Mouse (Mus musculus) MEL-GATA-1-ER (cell line): Measurements from ENCODE around the gene Tmem117.

Experiments
- DNase-seq: peaks from one replicate; pipeline ENCODE4 v3.0.0-alpha.2; 2012; ENCODE audit warnings: low read depth; ENCODE audit errors: extremely low read depth

Gene Tmem117

DNA sequence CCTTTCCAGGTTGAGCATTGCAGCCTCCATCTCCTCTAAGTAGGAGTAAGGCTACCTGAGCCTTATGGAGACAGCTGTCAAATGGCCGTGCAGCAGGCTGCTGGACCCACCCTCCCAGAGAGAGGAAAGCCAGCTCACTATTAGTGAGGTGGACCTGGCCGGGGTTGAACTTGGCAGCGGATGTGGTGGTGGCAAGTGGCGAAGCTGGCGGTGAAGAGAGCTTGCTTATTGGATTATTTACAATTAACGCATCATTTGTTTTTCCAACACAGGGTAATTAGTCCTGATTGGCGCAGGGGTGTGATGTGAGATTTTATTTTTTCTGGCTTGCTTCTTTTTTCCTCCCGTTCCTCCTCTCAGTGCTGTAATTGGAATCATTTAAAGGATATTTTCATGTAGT, 19.4 kb downstream of the Tmem117 start:
- DNase-seq: no peak

DNA sequence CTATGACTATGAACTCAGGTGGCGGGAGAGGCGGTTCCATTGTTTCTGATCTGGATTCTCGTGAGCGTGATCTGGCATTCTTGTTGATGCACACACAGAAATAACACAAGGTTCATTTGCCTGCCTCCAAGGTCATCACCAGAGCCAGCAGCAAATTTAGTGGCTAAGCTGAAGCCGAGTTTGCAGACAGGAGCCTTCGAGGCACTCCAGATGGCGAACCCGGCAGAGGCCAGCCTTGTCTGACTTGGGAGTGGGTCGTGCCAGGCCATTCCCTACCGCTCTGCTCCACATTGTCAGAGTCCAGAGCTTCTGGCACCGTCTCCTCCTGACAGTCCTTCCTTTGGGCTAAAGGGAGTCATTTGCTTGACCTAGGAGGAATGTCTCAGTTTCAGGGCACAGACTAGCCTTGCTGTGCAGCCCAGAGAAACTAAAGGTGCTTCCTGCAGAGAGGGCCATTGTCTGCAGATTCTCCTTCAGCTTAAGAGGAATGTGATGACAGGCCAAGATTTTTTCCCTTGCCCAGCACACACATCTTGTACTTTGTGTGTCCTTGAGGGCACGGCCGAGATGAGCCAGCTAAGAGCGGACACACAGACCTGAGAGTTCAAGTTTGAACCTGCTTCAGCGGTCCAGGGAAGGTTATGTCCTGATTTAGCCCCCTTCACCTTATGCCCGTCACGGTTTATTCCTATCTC, 20.2 kb downstream of the Tmem117 start:
- DNase-seq: no peak

DNA sequence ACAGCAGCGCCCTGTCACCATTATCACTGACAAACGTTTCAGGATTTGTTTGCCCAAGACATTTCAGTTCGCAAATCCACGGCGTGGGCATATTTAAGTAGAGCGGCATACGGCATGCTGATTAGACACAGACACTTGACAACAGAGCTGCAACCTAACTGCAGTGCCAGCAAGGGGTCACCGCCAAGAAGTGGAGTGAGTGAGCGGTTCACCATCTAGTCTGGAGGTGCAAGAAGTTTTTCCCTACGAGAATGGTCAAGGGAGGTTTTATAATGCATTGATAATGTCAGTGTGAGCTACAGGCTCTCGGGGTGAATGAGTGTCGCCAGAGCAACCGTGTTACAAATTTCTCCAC, 20.7 kb downstream of the Tmem117 start:
- no peak for DNase-seq

DNA sequence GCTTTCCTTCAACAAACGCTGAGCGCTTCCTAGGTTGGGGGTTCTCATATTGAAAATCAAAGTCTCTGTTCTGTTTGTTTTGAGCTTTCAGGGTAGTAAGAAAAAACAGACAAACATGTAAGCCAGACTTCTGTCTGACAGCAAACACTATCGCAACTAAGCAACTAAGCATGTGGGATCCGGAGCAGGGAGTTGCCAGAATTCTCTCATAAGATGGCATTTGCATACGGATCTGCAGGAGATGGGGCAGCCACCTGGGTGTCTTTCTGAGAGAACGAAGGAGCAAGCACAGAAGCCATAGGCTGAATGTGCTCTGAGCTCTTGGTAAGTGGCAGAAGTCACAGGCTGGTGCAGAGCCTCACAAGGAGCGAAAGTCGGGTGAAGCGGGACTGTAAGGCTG, 22.3 kb downstream of the Tmem117 start:
- no peak for DNase-seq

DNA sequence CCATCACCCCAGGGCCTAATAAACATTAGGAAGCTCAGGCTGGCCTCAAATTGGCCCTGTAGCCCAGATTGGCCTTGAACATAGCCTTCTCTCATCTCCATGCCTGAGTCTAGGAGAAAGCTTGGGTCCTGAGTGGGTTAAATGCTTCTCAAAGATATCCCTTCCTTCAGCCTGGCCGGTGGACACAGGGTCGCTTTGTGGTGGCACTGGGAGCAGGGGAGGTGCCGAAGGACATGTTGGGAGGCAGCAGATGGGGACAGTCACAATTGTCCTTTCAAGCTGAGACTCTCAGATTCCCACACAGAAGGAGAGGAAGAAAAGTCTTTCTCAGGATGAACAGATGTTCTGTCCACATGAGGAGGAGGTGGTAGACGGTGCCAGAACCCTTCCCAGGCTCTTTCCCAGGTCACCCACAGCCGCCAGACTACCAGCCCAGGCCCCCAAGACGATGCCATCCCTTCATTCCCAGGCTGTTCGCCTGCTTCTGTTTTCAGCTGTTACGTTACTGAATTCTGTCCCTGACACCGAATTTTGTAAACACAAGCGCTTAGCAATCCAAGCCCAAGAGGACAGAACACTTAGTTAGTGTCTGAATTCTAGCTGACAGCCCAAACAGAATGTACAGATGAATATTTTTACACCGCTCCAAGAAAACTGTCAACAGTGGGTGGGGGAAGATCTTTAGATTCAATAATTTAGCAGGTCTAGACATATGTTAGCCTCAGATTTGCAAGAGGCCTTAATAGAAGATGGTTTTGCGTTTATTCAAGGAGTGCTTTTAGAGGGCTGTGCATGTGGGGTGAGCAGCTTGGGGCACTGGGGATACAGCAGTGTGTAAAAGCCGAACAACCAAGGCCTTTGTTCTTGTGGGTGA, 23.2 kb downstream of the Tmem117 start:
- no peak for DNase-seq

DNA sequence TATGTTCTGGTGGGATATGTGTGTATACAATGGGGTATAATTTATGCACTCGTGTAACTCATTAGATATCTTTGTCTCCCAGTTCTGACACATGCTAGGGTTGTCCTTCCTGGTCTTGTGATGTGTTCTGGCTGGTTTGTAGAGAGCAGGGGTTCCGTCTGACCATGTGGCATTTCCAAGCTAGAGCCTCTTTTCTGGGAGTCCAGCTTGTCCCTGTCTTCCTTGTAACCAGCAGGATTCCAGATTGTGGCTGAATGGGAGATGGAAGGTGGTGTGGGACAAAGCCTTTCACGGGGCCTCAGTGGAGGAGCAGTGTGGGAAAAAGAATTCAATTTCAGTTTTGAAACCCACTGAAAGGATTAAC, 23.8 kb downstream of the Tmem117 start:
- no peak for DNase-seq

DNA sequence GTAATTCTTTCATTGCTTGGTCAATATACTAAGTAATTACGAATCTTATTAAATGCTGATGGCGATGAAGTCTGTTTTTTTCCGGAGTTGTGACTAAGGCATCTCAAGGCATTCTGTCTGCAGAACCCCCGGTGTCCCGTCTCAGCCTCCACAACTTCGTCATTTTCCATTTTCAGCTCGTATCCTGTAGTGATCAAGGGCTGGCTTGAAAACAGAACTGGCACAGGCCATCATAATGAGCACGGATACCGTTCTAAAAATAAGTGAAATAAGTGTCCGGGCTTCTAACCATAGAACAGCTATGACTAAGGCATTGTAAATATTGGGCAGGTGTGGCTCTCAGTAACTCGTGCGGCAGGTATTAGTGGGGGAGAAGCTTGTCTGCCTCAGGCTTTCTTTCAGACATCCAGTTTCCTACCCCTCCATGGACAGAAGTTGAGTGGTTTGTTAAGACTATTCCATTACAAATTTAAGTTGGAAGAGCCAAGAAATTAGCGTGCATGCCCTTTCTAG, 26.8 kb downstream of the Tmem117 start:
- DNase-seq: no peak

DNA sequence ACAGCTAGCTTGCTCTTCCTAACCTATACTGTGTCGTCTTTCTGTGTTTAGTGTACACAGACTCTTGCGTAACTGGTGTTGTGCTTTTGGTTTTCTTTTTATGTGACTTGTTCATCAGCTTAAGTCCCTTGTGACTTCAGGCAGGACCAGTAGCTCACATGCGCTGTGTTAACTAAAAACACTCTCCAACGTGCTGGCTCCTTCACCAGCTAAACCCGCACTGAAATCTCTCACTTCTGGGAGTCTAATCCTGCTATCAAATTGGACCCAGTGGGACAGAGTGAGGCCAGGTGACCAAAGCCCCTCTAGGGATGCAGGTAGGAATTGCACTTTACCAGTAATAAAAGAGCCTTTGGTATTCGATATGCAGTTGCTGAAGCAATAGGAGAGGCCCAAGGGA, 28.9 kb downstream of the Tmem117 start:
- DNase-seq: no peak

DNA sequence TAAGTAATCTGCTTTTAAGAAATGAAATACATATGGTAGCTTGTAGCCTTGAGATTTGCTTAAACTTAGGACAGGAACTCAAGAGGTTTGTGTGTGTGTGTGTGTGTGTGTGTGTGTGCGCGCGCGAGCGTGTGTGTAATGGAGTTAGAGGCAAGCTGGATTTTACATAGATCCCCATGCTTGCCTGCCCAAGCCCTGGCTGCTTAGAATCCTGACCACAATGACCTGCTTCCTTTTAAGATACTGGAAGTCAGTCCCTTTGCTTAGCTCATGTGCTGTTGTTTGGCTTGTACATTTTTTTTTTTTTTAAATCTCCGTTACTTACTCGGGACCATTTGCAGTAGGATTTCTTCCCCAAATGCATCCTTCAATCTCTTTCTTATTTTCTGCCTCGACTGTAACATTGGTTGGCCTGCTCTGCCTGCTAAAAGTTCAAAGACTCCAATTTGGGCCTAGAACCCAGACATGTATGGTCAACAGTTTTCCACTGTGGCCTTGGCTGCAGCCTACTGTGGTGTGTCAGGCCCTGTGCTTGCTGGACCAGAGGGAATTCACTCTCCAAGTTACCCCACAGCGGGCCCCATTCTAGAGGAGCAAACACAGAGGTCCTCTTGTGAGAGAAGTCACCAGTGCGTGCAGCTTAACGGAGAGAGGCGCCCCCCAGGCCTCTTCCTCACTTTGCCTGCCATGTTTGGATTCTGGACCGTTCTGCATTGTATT, 29.5 kb downstream of the Tmem117 start:
- DNase-seq: no peak

DNA sequence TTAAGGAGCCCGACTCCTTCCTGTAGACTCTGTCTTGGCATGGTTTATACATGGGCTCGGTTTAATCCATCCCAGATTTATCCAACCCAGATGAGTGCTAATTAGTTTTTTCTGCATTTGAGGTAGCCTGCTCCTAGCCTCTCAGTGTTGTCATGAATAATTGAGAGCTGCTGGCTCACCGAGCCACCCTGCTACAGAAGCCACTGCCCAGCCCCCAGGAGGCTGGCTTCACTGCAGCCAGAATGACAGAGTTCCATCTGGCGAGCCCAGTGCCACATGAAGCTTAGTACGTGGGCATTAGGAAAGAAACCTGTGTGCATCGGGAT, 30.0 kb downstream of the Tmem117 start:
- no peak for DNase-seq

DNA sequence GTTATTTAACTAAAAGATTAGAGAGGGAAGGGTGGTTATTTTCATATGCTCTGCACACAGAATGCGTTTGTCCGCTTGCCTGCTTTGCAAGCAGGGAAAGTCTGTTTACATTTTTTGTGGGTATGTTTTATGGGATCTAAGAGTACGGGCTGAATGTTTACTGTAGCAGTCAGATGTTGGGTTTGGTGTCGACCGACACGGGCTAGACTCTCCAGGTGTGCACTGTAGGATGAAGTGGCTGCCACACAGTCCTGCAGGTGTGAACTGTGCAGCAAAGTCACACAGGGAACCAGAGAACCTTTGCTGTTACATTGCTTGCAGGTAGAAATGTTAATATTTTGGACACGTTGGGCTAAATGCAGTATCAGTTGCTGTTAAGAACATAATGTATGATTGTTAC, 31.9 kb downstream of the Tmem117 start:
- no peak for DNase-seq

DNA sequence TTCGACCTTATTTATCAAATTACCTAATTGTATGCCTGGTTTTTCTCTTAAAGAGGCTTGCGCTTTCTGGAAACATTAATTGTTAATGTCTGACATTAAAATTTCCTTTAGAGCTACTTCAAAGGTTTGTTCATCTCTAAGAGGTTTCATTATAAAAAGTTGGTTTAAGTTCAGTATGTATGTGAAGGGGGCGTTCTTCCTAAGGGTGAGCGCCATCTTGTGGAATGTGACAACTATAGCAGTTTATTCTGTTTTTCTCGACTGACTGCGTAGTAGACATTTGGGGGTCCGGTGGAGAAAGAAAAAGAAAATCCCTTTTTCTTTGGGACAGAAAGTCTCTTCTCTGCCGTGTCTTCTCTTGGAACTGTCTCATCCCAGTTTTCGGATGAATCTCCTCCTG, 32.4 kb downstream of the Tmem117 start:
- DNase-seq: peak; percentile 56

DNA sequence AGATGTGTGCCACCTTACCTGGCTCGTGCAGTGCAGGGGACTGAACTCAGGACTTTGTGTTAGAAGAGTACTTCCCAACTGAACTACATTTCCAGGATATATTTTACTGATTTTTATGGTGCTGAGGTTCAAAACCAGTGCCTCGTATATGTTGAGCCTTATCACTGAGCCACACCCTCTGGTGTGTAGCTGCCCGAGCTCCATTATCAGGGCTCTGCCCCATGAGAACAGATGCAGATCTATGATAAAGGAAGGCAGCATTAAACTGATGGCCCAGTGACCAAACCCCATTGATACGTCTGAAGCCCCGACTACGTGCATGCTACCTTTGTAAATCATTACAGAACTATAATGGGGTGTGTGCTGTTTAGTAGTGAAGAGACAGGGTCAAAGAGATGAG, 35.6 kb downstream of the Tmem117 start:
- no peak for DNase-seq

DNA sequence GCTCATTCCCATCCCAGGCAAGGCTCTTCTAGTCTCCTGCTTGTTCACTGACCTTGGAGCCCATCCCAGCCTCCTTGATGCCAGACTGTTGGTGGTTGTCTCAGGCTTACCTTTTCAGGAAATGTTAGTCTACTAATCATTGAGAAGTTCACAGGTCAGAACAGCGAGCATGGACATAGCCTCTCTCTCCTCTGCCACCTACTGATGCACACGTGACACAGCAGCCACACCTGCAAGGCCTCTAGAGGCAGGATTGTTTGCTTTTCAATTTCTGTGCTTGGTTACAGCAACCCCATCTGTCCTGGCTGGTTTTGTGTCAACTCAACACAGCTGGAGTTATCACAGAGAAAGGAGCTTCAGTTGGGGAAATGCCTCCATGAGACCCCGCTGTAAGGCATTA, 52.1 kb downstream of the Tmem117 start:
- DNase-seq: no peak

DNA sequence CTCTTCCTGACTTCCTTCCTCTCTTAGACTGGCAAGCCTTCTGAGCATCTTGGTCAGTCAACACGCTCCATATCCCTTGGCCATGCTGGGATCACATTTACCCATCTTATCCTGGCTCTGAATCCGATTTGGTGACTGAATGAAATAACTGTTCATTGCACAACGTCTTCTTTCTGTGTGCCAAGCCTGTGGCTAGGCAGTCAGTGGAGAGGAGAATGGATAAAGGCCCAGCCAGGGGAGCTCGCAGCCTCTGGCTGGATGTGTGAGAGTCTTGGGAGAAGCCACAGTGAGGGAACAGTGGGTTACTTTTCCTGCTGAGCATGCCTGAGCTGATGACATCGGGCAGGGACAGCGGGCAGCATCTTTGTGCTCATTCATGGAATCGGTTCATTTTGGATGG, 55.2 kb downstream of the Tmem117 start:
- no peak for DNase-seq

DNA sequence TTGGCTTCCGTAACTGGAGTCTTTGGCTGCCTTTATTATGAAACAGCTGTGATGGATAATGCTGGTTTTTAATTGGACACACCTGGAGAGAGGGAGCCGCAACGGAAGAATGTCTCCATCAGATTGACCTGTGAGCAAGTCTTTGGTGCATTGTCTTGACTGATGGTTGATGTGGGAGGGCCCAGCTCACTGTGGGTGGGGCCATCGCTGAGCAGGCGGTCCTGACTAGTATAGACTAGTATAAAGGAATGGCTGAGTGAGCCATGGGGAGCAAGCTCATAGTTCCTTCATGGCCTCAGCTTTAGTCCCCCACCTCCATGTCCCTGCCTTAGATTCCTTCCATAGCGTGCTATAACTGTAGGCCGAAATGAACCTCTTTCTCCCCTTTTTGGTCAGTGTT, 58.1 kb downstream of the Tmem117 start:
- no peak for DNase-seq

DNA sequence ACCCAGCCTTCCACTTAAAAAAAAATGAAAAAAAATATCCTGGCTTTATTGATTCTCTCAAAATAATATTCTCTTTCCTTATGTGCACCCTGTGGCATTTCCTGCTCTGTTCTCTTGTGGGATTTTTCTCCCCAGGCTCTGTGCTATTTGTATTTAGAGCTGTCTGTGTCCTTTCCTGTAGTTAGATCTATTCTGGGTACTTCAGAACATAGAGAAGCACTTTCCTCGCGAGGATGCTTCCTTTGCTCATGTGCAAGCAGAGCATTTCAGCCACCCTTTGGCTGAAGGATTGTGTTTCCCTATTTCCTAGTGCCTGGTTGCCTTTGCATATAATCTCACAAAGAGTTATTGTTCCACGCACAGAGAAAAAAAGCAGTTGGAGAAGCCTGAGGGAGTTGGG, 58.6 kb downstream of the Tmem117 start:
- no peak for DNase-seq

DNA sequence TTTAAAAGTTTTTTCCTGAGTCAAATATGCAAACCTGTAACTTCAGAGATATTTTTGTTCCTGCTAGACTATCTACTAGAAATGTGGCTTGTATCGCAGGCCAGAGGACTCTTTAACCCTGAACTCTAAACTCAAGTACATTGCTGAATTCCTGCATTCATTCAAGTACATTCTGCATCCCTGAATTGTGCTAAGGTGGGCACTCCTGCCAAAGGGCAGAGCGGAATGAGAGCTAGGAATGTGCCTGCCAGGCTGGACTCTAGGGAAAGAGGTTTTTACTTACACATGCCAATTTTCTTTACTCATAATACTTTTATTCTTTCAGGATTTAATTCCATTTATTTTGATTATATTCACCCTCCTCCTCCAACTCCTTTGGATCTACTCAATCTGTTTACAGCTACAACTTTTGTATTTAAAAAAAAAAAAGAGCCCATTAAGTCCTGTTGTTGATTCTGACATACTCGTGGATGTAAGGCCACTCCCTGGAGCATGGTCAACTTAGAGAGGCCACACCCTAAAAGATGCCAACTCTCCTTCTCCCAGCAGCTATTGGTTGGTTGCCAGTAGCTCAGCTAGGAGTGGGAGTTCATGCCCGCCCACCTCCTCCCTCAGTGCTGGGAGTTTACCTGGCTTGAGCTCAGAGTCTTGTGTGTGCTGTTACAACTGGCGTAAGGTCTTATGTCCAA, 60.3 kb downstream of the Tmem117 start:
- DNase-seq: no peak

DNA sequence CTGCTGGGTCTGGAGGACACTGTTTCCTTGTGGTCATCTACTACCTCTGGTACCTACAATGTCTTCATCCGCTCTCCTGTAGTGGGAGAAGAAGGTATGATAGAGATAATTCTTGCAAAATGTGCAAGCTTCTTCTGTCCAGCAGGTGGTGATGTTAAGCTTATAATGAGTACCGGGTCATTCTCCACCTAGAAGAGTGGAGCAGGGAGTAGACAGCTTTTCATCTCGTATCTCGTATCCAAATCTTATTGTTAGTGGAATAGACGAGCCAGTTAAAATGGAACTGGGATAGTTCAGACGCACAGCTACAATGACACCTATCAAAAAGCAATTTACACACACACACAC, 60.8 kb downstream of the Tmem117 start:
- DNase-seq: no peak

DNA sequence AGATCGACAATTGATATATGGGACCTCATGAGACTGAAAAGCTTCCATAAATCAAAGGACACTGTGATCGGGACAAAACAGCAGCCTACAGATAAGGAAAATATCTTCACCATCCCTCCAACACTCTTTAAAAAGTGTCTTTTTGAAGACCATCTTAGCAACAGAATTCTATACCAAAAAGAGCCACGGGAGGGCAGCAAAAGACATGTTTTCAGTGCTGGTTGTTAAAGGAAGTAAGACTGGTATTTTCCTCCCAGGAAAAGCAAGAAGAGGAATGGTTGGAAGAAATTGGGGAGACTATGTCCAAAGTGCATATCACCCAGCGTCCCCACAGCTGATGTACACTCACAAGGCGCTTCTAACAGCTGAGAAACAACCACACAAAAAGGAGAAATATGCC, 93.7 kb downstream of the Tmem117 start:
- DNase-seq: peak; percentile 18

DNA sequence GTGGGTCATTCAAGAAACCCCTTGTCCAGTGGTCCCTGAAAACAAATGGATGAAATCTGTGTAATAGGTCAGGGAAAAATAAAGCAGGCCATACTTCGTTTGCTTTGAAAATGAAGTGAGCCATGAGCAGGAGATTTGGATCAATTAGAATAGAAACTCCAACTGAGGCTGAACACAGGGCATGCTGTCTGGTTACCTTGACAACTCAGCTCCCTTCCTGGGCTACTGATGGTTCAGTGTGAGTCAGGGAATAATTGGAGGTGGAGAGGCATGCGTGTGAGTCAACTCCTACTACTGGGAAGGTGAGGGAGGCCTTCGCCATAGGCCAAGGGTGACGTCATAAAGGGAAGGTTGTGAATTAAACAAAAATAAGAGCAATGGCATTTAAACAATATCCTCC, 103.1 kb downstream of the Tmem117 start:
- DNase-seq: no peak

DNA sequence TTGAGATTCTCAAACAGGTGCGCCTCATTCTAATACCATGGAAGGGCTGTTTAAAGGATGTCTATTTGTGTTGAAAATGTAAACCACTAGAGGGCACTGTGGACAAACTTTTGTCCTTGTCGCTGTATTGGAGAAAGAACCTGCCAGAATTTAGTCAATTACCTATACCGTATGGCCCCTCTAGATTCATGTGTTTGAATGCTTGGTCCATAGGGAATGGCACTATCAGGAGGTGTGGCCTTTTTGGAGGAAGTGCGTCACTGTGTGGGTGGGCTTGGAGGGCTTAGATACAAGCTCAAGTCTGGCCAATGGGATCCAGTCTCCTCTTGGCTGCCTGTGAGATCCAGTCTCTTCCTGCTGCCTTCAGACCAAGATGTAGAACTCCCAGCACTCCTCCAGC, 140.2 kb downstream of the Tmem117 start:
- DNase-seq: peak; percentile 30
